Mouse (Mus musculus) heart, postnatal 0 days (tissue): ENCODE measurements around the gene Cdh13.

Experiments
- CTCF ChIP-seq: IDR thresholded peaks from 2 replicates; pipeline ENCODE4 v1.5.1; 2016; ENCODE audit warnings: antibody characterized with exemption, control low read depth, low read depth
- EP300 ChIP-seq: IDR thresholded peaks from 2 replicates; pipeline ENCODE4 v1.6.1; 2016; ENCODE audit warnings: antibody characterized with exemption, low read depth

GRCm38 (mm10) chr8:118393909-118394650 lies 110.5 kb downstream of the Cdh13 start:
- no peak for TF ChIP-seq CTCF
- TF ChIP-seq EP300: no peak
